Mouse (Mus musculus): ENCODE data around the gene Kdm8.

DNA sequence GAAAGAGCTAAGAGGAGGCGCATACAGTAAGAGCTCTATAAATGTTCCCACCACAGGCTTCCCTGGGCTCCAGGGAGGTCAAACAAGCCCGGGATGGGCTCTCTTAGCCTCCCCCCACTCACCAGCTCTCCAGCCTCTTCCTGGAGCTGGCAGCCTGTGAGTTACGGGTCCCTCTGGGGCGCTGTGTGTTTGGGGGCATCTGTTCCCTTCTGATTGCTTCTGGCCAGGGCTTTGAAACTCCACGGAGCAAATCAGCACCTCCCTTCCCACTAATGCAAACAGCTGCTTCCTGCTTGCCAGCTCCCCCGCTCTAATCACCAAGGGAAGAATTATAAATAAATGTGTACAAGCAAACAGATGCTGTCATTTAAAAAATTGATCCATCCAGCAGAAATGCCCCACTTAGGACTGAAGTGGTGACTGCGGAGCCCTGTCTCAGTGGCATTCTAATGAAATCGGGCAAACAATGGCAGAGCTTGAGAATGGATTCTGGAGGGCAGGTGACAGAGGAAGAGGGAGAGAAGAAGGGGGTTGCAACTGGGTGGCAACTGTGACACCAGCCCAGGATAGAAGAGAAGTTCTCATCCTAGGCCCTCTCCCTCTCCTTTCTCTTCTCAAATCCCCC, 9.7 kb upstream of the Kdm8 start:
- TF ChIP-seq CTCF (IDR thresholded peaks at IDR 0.05; ENCODE audit: control insufficient read depth, insufficient read depth, low read length) (no peak), POLR2A (IDR thresholded peaks at IDR 0.05; ENCODE audit: borderline replicate concordance, control insufficient read depth, low read depth, low read length) (no peak)

All from bone marrow, adult 2 months (tissue).